Mouse (Mus musculus) cerebellum, adult 2 months (tissue): ENCODE data around the gene 3100002H09Rik. TPM values are rescaled to one million over a fixed set of nuclear protein-coding genes. Genes with fewer than 3 reads are reported as not detected.

ENCODE experiments used
- DNase-seq, 2 experiments: peaks; one replicate each; pipeline ENCODE4 v3.0.0; 2021
- H3K27ac ChIP-seq: fragments of 200-500 bp; 2 replicates; pipeline ENCODE4 v1.5.1; 2012; ENCODE audit warnings: low read length, control low read depth, inconsistent platforms; ENCODE audit not compliant: insufficient read depth
- H3K27me3 ChIP-seq: fragments of 200-500 bp; 2 replicates; pipeline ENCODE4 v1.6.1; 2012; ENCODE audit warnings: inconsistent platforms, mild to moderate bottlenecking, low read length, moderate library complexity; ENCODE audit not compliant: control insufficient read depth, insufficient read depth
- H3K4me1 ChIP-seq: fragments of 200-500 bp; 2 replicates; pipeline ENCODE4 v1.6.1; 2011; ENCODE audit warnings: low read length; ENCODE audit not compliant: control insufficient read depth, insufficient read depth
- H3K4me3 ChIP-seq: fragments of 200-500 bp; replicated peaks from 2 replicates; pipeline ENCODE3; 2011; ENCODE audit warnings: mild to moderate bottlenecking, low read depth, low read length, control low read depth; ENCODE audit not compliant: insufficient read depth
- CTCF ChIP-seq: fragments of 200-500 bp; IDR thresholded peaks from 2 replicates; pipeline ENCODE4 v1.5.1; 2011; ENCODE audit warnings: low read depth, mild to moderate bottlenecking, control low read depth, low read length, moderate library complexity, borderline replicate concordance; ENCODE audit not compliant: insufficient read depth
- POLR2A ChIP-seq: fragments of 200-500 bp; IDR thresholded peaks from 2 replicates; pipeline ENCODE4 v1.6.1; 2011; ENCODE audit warnings: low read length, control low read depth, borderline replicate concordance; ENCODE audit not compliant: insufficient read depth
- WGBS: fragments of 180-500 bp; shearing (Covaris S2); methylation state at CpG from one replicate; pipeline ENCODE4 v1.1.7; 2018; 5-methylcytosine and 5-hydroxymethylcytosine counted together
- polyA plus RNA-seq: library from polyadenylated mRNA; depleted of rRNA; stranded (reverse); fragments of >200 nt; gene quantifications from 2 replicates; pipeline ENCODE4 v1.2.3, GENCODE M21; 2012

The 3100002H09Rik gene
- polyA plus RNA-seq, 1 experiment = not detected

DNA sequence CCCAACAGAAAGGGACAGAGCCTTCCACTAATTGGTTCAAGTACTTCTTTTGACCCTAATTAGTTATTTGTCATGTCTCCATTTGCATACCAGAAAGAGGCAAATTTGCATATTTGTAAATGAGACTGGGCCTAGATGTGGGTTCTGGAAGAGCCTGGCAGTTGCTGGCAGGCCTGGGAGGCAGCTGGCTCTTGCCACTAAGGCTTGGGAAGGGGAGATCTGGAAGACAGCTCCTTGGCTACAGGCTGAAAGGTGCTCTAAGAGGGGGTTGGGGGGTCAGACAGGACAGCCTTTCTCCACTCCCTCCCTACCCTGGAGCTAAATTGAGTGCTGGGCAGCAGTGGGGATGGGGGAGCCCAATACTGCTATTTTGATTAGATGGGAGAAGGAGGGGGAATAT lies 17.4 kb downstream of the 3100002H09Rik start:
- no peaks in the 10 kb centered on the region; the same call in 1 of the 2 replicates for H3K4me1 ChIP-seq
- no peak overlapping the region for H3K27ac ChIP-seq
- no peak for DNase-seq
- H3K27me3 ChIP-seq = no peaks in the 10 kb centered on the region; the same call in 1 of the 2 replicates
- TF ChIP-seq CTCF (no peak), POLR2A (no peak)
- H3K4me3 ChIP-seq = no peak overlapping the region

DNA sequence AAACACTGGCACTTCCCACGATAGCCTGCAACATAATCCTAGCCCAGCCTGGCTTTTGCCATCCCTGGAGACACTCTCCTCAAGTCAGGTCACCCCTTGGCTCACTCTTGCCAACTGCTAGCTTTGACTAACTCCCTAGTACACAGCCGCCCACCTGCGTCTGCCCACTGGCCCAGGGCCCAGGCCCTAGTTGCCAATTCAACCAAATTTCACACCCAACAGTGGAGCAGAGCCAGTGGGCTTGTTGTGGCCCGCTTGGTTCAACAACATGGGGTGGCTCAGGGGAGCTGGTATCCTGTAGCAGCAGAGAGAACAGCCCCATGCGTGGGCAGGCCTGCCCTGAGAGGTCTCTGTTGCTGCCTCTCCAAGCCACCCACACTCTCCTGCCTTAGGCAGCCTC lies 18.4 kb downstream of the 3100002H09Rik start:
- WGBS = 33% methylated on average over 5 of the region's 5 CpGs
- Histone ChIP-seq H3K27me3 (no peaks in the 10 kb centered on the region; the same call in 1 of the 2 replicates), H3K27ac (no peak overlapping the region), H3K4me1 (no peaks in the 10 kb centered on the region; the same call in 1 of the 2 replicates), H3K4me3 (no peak overlapping the region)
- no peak for TF ChIP-seq POLR2A
- TF ChIP-seq CTCF = no peak
- DNase-seq = no peak

DNA sequence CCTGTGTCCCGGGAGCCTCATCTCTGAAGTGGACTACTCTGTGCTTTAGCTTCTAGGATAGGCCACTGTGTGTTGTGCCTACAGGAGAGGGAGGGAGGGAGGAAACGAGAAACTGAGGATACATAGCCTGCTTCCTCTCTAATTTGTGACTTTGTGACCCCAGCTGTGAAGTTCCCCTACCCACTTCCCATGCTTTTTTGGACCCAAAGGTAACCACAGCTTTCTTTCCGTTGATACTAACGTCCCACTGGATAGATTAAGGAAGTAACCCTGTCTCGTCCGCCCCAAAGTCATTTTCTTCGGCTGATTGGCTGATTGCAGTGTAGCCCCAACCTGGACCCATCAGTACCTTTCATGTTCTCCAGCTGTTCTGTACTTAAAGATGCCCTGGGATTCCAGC lies 29.9 kb downstream of the 3100002H09Rik start:
- 92% methylated on average over 7 of the region's 7 CpGs for WGBS
- H3K27me3 ChIP-seq = peaks cover 2% of the 10 kb centered on the region; the same call in 1 of the 2 replicates
- no peak overlapping the region for H3K27ac ChIP-seq
- no peak for DNase-seq
- H3K4me3 ChIP-seq = no peak overlapping the region
- H3K4me1 ChIP-seq = peaks cover 3% of the 10 kb centered on the region; the same call in 1 of the 2 replicates
- TF ChIP-seq POLR2A (no peak), CTCF (no peak)

DNA sequence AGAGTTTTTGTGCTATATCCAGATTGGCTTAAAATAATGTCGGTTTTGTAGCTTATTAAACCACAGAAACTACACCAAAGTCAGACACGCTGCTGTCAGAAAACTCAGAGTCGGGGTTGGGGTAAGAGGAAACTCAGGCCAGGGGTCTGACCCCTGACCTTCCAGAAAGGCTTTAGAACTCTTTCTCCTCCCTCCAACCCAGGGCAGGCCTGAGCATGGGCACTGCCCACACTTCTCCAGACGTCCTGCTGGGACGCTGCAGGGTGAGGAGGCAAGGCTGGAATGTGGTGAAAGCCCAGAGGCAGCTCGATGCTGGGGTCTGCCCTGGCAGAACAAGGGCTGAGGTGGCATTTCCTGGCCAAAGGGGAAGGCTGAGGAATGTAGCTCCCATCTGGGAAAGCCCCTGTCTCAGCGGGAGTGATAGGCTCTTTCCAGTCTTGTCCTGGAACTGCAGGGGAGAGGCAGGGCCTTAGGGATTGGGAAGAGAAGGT lies 34.6 kb downstream of the 3100002H09Rik start:
- no peak for DNase-seq
- no peak for TF ChIP-seq POLR2A
- no peak for TF ChIP-seq CTCF
- H3K27me3 ChIP-seq = peaks cover 4% of the 10 kb centered on the region; the same call in 1 of the 2 replicates
- H3K4me3 ChIP-seq = no peak overlapping the region
- H3K4me1 ChIP-seq = peaks cover 3% of the 10 kb centered on the region; the same call in 1 of the 2 replicates
- 18% methylated on average over 7 of the region's 7 CpGs for WGBS
- H3K27ac ChIP-seq = no peak overlapping the region

DNA sequence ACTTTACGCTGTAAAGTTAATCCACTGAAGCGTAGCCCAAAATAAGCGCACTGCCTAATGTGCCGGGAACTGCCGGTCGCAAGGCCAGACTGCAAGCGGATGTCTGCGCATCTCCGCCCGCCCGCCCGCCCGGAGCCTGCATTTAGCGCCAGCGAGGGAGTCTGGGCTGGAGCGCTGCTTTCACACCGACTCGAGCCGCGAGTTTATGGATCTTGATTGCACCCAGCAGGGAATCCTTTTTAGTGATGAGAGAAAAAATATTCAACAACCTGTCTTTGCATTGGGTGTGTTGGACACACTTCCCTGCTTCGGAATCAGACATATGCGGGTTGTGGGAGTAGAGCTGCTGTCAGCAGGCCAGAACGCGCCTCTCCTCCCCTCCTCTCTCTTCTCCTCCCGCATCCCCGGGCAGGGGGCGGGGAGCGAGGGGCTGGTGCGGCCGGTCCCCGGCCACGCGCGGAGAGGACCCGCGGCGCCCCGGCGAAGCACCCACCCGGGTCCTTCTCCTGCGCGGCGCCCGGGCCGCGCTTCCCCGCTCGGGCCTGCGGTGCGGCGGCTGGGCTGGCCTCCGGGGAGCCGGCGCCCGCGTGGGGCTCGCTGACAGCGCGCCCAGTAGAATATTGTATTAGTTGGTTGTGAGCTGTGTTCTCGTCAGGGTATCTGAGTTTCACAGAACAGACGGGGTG lies 35.2 kb downstream of the 3100002H09Rik start:
- no peak overlapping the region for H3K27ac ChIP-seq
- peaks cover 3% of the 10 kb centered on the region; the same call in 1 of the 2 replicates for H3K4me1 ChIP-seq
- peak in 1 of 2 experiments; percentile 13 for DNase-seq
- no peak for TF ChIP-seq CTCF
- no peak for TF ChIP-seq POLR2A
- peak overlapping the region; percentile 32 for H3K4me3 ChIP-seq
- H3K27me3 ChIP-seq = peaks cover 4% of the 10 kb centered on the region; the same call in 1 of the 2 replicates
- under 1% methylated on average over 60 of the region's 61 CpGs for WGBS

DNA sequence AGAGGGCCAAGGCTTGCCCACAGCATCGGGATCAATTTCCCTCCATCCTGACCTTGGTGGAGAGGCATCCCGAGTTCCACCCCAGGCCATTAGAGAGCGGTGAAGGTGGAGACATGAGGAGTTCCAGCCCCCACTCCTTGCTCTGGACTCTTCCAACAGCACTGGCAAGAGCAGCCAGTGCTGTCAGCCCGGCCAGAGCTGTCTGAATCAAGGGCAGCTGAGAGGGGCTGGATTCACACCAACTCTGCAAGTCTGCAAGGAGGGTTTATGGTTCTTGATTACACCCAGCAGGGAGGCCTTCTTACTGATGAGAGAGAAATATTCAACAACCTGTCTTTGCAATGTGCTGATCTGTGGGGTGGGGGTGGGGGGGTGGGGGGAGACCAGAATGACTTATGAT lies 37.0 kb downstream of the 3100002H09Rik start:
- 23% methylated on average over 4 of the region's 4 CpGs for WGBS
- TF ChIP-seq POLR2A (no peak), CTCF (no peak)
- H3K27me3 ChIP-seq = peaks cover 4% of the 10 kb centered on the region; the same call in 1 of the 2 replicates
- no peak overlapping the region for H3K27ac ChIP-seq
- H3K4me3 ChIP-seq = no peak overlapping the region
- H3K4me1 ChIP-seq = peaks cover 3% of the 10 kb centered on the region; the same call in 1 of the 2 replicates
- no peak for DNase-seq

DNA sequence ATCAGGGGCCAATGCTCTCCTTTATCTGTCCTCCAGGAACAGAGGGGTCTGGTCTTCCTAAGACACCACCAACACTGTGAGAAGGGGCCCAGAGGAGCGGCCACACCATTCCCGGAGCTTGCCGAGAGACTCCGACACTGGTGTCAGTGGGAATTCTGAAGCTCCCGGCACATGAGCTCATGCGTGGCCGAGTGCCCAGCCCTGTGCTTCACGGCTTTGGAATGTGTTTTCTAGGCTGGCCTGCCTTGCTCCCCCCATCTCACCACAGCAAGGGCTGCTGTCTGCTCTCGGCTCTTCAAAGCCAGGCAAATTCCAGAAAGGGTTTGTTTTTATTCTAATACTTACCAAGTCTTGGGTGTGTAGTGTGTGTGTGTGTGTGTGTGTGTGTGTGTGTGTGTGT lies 39.6 kb downstream of the 3100002H09Rik start:
- TF ChIP-seq CTCF (no peak), POLR2A (no peak)
- Histone ChIP-seq H3K27me3 (peaks cover 4% of the 10 kb centered on the region; the same call in 1 of the 2 replicates), H3K27ac (no peak overlapping the region), H3K4me1 (peaks cover 1% of the 10 kb centered on the region; the same call in 1 of the 2 replicates), H3K4me3 (no peak overlapping the region)
- DNase-seq = no peak
- WGBS = 28% methylated on average over 9 of the region's 9 CpGs

DNA sequence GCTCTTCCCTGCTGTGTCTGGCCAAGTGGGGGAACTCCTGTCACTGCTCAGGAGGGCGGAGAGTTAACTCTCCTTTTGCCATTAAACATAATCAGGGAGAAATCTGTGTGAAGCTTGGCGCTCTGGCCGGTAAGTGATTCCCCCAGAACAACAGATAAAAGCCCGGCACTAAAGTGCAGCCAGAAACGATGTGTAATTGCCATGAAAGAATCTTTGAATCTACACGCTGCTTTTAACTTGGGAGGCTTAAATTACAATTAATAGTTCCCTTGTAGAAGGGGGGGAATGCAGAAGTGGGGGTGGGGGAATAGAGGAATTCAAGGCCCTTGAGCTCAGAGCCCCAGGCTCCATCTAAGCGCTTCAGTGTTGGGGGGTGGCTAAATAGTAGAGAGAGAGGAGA lies 40.9 kb downstream of the 3100002H09Rik start:
- Histone ChIP-seq H3K27ac (no peak overlapping the region), H3K4me1 (no peaks in the 10 kb centered on the region), H3K27me3 (peaks cover 1% of the 10 kb centered on the region; the same call in 1 of the 2 replicates), H3K4me3 (no peak overlapping the region)
- no peak for TF ChIP-seq POLR2A
- no peak for TF ChIP-seq CTCF
- DNase-seq = no peak
- WGBS = 43% methylated on average over 7 of the region's 7 CpGs
